Mouse (Mus musculus) lung, postnatal 0 days (tissue): ENCODE results near the gene Ass1.

Source experiments
- CTCF ChIP-seq: IDR thresholded peaks from 2 replicates; pipeline ENCODE4 v1.5.1; 2016; ENCODE audit warnings: antibody characterized with exemption, mild to moderate bottlenecking
- EP300 ChIP-seq: IDR thresholded peaks from 2 replicates; pipeline ENCODE4 v1.6.1; 2016; ENCODE audit warnings: antibody characterized with exemption, mild to moderate bottlenecking, control low read depth

DNA sequence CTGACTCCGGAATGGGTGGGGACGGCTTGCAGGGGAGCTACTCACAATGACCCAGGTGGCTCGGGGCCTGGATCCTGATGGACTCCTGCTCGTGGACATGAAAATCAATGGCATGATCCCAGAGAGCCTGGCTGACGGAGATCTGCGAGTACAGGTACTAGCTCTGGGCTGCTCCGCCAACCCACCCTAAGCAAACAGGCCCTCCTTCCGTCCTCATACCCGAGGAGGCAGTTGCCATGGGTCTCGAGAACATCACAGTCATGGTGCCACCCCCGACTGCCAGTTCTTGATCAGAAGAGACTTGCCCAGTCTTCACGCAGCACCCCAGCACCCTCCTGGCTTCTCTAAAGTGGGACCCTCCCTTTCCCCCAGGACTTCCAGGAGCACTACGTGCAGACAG, 17.0 kb upstream of the Ass1 start:
- TF ChIP-seq CTCF (no peak), EP300 (no peak)
